Mouse (Mus musculus): ENCODE data around the gene Adgrg1.

The Adgrg1 gene

GRCm38 (mm10) chr8:94976651-94977417 is 2.3 kb downstream of the Adgrg1 start:
- DNase-seq (ENCODE audit: low read depth, low spot score), result peak; percentile 53

DNA sequence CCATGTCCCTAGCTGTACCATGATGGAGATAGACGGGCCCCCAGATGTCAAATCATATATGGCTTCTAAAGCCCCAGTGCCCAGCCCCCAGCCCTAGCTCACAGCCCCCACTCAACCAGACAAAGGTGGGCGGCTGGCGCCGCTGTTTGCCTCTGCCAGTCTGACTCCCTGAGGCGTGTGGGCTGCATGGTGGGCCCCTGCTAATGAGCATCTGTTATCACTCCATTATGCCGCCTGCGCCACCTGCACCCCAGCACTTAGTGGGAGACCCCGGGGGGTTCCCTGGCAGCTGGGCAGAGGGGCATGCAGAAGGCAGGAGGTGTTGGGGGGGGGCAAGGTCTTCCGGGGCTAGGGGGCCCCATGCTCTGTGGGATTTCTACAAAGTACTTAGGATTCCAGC is 3.6 kb downstream of the Adgrg1 start:
- no peak for DNase-seq (ENCODE audit: low read depth, low spot score)

- no peak for DNase-seq (ENCODE audit: low read depth, low spot score)
These were observed 4.2 kb downstream of the Adgrg1 start for GRCm38 (mm10) chr8:94978593-94979319.

DNA sequence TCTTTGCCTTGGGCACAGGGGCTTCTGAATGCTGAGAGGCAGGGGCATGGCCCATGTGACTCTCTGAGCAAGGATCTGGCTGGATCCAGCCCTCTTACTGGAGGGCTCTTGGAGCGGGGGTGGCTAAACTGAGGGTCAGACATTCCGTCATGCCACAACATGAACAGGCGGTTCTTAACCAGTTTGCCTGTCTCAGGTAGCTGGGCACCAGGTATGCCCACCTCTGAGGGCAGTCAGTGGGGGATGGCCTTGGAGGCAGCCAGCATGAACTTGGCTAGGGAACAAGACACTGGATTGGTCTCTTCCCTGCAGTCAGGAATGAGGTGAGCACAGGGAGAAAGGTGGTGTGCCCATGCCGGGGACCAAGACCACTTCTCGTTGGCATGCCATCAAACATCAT is 5.6 kb downstream of the Adgrg1 start:
- DNase-seq (ENCODE audit: low read depth, low spot score), result no peak

- no peak for DNase-seq (ENCODE audit: low read depth, low spot score)
These were observed 6.4 kb downstream of the Adgrg1 start for GRCm38 (mm10) chr8:94980976-94981375.

DNA sequence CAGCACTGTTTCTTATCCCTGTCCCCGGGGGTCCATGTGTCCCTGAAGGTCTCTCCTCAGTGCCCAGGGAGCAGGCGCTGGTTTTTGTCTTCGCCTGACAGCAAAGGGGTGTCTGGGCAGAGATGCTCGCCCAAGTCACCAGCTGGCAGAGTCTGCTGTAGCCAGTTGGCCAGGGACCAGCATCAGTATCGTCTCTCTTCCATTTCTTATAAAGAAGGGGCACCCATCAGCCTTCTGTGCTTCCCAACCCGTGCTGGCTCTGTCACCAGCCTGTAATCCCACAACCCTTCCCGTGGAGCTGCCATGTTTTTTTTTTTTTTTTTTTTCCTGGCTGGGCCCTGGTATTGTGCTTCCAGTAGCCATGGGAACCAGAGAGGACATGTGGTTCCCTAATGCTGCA is 7.3 kb downstream of the Adgrg1 start:
- DNase-seq (ENCODE audit: low read depth, low spot score), result no peak

DNA sequence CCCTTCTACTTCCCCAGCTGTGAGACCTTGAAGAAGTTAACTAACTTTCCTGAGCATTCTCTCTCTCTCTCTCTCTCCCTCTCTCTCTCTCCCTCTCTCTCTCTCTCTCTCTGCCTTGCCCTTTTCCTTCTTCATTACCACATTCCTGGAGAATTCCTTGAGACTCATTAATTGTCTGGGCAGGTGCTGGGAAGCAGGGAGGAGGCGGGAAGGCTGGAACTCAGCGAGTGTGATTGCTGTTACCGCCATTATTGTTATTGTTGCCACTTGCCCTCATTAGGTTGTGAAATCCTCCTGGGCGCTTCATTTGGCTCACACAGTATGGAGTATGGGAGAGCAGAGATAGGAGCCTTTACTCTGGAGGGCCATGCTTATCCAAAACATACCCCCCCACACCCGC is 8.6 kb downstream of the Adgrg1 start:
- DNase-seq (ENCODE audit: low read depth, low spot score), result no peak

DNA sequence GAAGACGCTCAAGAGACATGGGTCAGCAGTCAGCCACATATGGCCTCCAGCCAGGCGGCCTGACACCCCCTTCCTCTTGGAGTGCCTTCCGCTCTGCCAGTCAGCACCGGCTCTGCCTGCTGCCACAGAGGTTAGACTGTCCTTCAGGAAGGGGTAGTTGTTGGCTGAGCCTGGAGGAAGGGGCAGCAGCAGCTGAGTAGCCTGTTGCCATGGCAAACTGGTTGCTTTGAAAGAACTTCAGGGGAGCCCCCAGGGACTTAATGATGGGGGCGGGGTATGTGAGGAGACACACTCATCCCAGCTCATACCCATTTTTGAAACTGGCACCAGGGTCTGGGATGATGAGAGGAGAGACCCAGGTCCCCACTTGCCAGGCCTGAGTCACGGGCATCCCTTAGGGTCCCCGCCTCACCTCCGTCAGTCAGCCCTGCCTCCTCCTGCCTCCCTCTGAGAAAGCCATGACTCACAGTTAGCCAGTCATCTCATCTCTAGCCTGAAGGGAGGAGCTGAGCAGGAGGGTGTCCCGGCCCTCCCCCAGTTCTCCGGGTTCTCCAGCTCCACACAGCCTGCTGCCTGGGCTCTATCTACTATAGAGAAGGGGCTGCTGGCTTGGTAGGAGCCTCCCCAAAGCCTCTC is 9.4 kb downstream of the Adgrg1 start:
- no peak for DNase-seq (ENCODE audit: low read depth, low spot score)

GRCm38 (mm10) chr8:94985023-94985422 is 10.5 kb downstream of the Adgrg1 start:
- DNase-seq (ENCODE audit: low read depth, low spot score), result no peak

DNA sequence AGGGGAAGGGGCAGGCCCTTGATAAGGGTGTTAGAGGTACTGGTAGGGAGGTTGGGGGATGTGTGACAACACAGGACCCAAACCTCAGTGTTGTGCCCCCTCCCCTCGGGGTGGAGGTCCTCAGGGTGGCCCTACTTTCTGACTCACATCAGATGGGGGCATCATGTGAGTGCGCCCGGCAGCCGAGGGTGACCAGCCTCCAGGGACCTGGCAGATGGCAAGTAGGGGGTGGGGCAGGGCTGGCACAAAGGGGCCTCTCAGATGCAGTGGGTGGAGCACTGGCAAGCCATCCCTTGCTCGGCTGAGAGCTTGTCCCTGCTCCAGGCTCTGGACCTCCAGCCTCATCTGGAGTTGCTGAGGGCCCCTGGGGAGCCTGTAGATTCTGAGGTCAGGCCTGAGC is 12.1 kb downstream of the Adgrg1 start:
- DNase-seq (ENCODE audit: low read depth, low spot score), result no peak

DNA sequence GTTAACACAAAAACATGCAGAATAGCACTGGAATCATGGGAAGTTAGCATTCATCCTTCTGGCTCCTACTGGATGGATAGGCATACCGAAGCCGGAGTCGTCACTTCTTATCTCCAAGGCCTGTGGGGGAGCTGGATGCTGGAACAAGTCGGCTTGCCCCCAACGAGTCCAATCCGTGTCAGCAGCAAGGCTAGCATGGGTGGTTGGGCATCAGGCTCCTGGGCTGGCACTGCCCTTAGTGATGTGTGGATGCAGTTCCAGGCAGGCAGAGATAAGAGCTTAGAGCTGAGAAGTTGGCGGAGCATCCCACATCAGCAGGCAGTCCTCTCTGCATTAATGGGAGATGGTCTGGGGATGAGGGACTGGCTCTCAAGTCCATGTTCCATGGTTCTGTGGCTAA is 13.0 kb downstream of the Adgrg1 start:
- DNase-seq (ENCODE audit: low read depth, low spot score), result no peak

DNA sequence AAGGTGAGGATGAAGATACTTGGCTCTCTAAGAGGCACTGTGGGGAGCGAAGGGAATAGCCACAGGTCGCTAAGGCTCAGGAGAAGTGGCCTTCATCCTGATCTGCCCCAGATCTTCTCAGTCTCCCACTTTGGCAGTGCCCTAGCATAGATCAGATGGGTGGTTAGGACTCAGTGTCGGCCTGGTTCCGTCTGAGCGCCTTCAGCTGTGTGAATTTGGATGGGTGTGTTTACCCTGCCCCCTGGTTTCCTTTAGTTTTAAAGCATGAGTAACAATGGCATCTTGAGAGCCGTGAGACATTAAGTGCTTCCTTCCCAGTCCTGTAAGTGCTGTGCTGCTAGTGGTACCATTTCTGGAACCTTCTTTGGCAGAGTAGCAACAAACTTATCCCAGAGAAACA is 14.1 kb downstream of the Adgrg1 start:
- no peak for DNase-seq (ENCODE audit: low read depth, low spot score)

GRCm38 (mm10) chr8:94989711-94990110 is 15.2 kb downstream of the Adgrg1 start:
- no peak for DNase-seq (ENCODE audit: low read depth, low spot score)

- DNase-seq (ENCODE audit: low read depth, low spot score), result no peak
These were observed 16.3 kb downstream of the Adgrg1 start for GRCm38 (mm10) chr8:94990598-94991453.

- DNase-seq (ENCODE audit: low read depth, low spot score), result no peak
These were observed 17.0 kb downstream of the Adgrg1 start for GRCm38 (mm10) chr8:94991454-94991994.

- DNase-seq (ENCODE audit: low read depth, low spot score), result no peak
These were observed 17.5 kb downstream of the Adgrg1 start for GRCm38 (mm10) chr8:94992010-94992409.

DNA sequence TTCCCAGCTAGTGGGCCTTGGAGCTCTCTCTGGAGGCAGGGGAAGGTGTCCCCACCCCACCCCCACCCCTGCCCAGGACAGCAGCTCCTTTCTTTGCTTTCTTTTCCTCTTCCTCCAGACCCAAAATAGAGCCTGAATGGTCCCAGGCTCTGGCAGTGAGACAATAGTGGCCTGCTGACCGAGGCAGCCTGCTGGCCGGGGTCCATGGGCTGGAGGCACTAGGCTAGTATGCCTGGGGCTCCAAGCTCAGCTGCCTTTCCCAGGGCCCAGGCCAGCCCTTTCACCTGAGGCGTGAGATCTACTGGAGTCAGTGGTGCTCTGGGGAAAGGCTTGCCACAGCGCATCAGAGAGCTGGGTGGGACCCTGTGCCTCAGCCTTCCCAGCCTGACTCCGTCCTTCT is 18.0 kb downstream of the Adgrg1 start:
- no peak for DNase-seq (ENCODE audit: low read depth, low spot score)

GRCm38 (mm10) chr8:94992996-94993724 is 18.6 kb downstream of the Adgrg1 start:
- no peak for DNase-seq (ENCODE audit: low read depth, low spot score)

DNA sequence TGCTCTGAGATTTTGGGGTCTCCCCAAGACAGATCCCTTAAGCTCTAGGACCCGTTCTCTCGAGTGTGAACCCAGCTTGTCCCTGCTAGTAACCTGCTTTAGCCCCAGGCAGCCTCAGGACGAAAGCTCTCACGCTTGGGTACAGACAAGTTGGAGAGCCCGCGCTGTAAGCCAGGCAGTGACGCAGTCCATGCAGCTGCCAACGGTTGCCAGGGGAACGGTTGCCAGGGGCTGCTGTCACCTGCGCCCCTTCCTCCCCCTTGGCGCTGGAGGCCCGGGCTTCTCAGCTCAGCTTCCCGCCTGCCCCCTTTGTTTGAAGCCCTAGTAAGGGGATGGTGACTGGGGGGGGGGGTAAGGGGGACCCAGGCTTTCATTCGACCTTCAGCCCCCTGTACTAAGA is 19.5 kb downstream of the Adgrg1 start:
- no peak for DNase-seq (ENCODE audit: low read depth, low spot score)

DNA sequence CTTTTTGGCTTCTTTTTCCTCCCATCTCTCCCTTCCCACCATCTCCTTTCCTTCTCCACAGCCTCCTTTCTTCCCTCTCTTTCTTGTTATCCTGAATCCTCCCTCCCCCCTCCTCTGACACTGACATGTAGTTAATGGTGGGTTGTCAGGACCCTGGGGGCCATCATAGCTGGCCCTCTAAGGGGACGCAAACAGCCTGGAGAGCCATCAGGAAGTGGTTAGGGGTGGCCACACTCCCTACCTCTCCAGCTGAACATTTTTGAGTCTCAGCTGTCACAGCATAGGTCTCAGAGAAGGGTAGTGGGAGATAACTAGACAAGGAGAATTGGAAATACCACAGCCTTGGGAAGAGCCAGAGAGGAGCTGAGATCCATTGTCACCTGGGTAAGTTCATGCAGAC is 20.0 kb downstream of the Adgrg1 start:
- no peak for DNase-seq (ENCODE audit: low read depth, low spot score)

DNA sequence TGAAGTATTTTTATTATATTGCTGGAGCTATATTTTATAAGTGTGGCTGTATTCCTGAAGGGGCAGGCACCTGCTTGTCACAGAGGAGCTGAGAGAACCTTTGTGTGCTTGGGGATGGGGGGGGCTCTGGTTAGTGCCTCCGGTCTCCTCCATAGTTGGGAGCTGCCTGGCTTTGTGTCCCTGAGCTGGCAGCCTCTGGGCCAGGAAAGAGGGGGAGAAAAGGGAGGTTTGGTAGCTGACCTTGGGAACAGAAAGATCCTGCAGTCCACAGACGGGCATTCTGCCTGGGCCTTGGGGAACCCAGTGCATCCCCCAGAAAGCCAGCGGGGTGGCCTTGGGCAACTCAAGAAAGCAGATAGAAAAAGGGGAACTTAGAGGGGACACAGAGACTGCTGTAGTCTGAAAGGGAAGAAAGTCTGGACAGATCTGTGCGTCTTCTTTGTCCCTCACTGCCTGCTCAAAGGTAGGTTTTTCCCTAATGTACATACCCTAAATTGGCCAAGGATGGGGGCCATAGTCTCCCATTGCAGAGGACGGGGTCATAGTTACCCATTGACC is 20.9 kb downstream of the Adgrg1 start:
- no peak for DNase-seq (ENCODE audit: low read depth, low spot score)
